Mouse (Mus musculus) hindbrain, embryonic 16.5 days (tissue): ENCODE data around the gene Proz. TPM values are rescaled to one million over a fixed set of nuclear protein-coding genes. Genes with fewer than 3 reads are reported as not detected.

Experiments
- ATAC-seq: fragments of 200-750 bp; cut with Nextera tagmentation; 2 replicates; pipeline ENCODE4 v1.8.0; 2017; ENCODE audit warnings: moderate TSS enrichment, moderate library complexity
- H3K27ac ChIP-seq: fragments of 300-500 bp; sonication (generic); 2 replicates; pipeline ENCODE4 v1.5.1; 2014; ENCODE audit warnings: low read depth, mild to moderate bottlenecking, control low read depth, low read length, moderate library complexity
- H3K27me3 ChIP-seq: fragments of 300-500 bp; sonication (generic); replicated peaks from 2 replicates; pipeline ENCODE4 v1.6.1; 2014; ENCODE audit warnings: low read length; ENCODE audit not compliant: control insufficient read depth, insufficient read depth
- H3K36me3 ChIP-seq: fragments of 300-500 bp; sonication (generic); 2 replicates; pipeline ENCODE4 v1.6.1; 2014; ENCODE audit warnings: mild to moderate bottlenecking, low read length, moderate library complexity, mixed read lengths; ENCODE audit not compliant: control insufficient read depth, insufficient read depth
- H3K4me1 ChIP-seq: fragments of 300-500 bp; sonication (generic); 2 replicates; pipeline ENCODE4 v1.6.1; 2014; ENCODE audit warnings: low read depth, low read length; ENCODE audit not compliant: control insufficient read depth, insufficient read depth
- H3K4me2 ChIP-seq: fragments of 300-500 bp; sonication (generic); 2 replicates; pipeline ENCODE4 v1.6.1; 2014; ENCODE audit warnings: mild to moderate bottlenecking, low read length, control low read depth, moderate library complexity
- H3K4me3 ChIP-seq: fragments of 300-500 bp; sonication (generic); 2 replicates; pipeline ENCODE4 v1.5.1; 2014; ENCODE audit warnings: mild to moderate bottlenecking, low read length, control low read depth, moderate library complexity
- H3K9ac ChIP-seq: fragments of 300-500 bp; sonication (generic); 2 replicates; pipeline ENCODE4 v1.6.1; 2014; ENCODE audit warnings: low read depth, mild to moderate bottlenecking, control low read depth, low read length, moderate library complexity
- H3K9me3 ChIP-seq: fragments of 300-500 bp; sonication (generic); 2 replicates; pipeline ENCODE4 v1.6.1; 2014; ENCODE audit warnings: mild to moderate bottlenecking, low read length, moderate library complexity; ENCODE audit not compliant: control insufficient read depth
- WGBS: fragments of 180-500 bp; shearing (Covaris S2); extraction: QIAGEN DNeasy Blood & Tissue Kit; methylation state at CpG from one replicate; pipeline ENCODE4 v1.1.7; 2014; 5-methylcytosine and 5-hydroxymethylcytosine counted together
- polyA plus RNA-seq: library from polyadenylated mRNA; unstranded; fragments of >200 nt; fragmentation: Nextera tagmentation; extraction: Ambion mirVana; gene quantifications from 2 replicates; pipeline ENCODE4 v1.2.1, GENCODE M21; 2015

Gene Proz
- polyA plus RNA-seq: 1.1 and 1.3 TPM in 2 replicates

DNA sequence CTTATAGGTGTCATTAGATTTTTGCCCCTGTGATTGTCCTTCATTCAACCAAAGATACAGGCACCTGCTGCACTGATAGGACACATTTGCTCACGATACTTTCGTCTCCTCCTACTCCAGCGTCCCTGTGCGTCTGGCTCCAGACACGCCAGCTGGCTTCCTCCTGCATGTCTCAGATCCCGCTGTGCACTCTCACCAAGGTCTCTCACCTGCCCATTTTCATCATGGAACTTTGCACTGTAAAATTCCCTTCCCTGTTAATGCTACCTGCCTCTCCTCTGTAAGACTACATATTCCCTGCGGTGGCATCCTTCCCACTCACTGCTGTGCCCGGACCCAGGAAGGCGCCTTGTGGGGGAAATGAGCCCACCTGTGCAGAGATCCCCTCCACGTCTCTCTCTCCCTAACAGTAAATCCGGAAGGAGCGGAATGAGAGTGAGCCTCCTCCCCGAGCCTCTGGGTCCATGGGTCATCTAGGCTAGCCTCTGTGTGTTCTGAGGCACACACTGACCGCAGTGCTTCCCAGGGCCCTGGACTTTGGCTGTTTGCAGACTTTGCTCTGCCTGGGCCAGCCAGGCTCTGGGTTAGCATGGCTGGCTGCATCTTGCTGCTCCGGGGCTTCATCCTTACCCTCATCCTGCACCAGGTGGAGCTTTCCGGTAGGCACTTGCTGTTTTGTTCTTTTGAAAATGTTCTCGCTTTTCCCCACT is at the start of gene Proz:
Gene Proz (plus strand): TSS at position 474 of the 710 bp plus-strand sequence.
- Histone ChIP-seq H3K27me3 (no peaks in the 10 kb centered on the region), H3K4me2 (no peak within 1 kb of the TSS), H3K9me3 (no peaks in the 10 kb centered on the region), H3K4me3 (no peak within 1 kb of the TSS), H3K9ac (no peak within 1 kb of the TSS), H3K27ac (no peak within 1 kb of the TSS), H3K36me3 (no peaks in the 10 kb centered on the region), H3K4me1 (no peaks in the 10 kb centered on the region)
- no peak for ATAC-seq
- 84% methylated on average over 17 of the region's 17 CpGs for WGBS

- no peaks in the 10 kb centered on the region for H3K27me3 ChIP-seq
- H3K9me3 ChIP-seq: no peaks in the 10 kb centered on the region
- no peak overlapping the region for H3K9ac ChIP-seq
- no peak overlapping the region for H3K4me2 ChIP-seq
- ATAC-seq: no peak
- WGBS: 70% methylated on average over 4 of the region's 4 CpGs
- peaks cover 45% of the 10 kb centered on the region for H3K36me3 ChIP-seq
- no peak overlapping the region for H3K27ac ChIP-seq
- no peak overlapping the region for H3K4me3 ChIP-seq
- H3K4me1 ChIP-seq: no peaks in the 10 kb centered on the region
These were observed 41.2 kb upstream of the Proz start for GRCm38 (mm10) chr8:13019560-13019959.

- 92% methylated on average over 8 of the region's 8 CpGs for WGBS
- Histone ChIP-seq H3K4me2 (no peak overlapping the region), H3K27me3 (no peaks in the 10 kb centered on the region), H3K9me3 (no peaks in the 10 kb centered on the region), H3K27ac (no peak overlapping the region), H3K36me3 (peaks cover 31% of the 10 kb centered on the region), H3K9ac (no peak overlapping the region), H3K4me1 (no peaks in the 10 kb centered on the region), H3K4me3 (no peak overlapping the region)
- no peak for ATAC-seq
These were observed 38.9 kb upstream of the Proz start for GRCm38 (mm10) chr8:13021830-13022229.

GRCm38 (mm10) chr8:13025487-13026224 is 35.1 kb upstream of the Proz start, which contains the start of gene F7:
Gene F7, plus strand, starts transcription at chr8:13026034.
- peak; percentile 38; the same call in 1 of the 2 replicates for ATAC-seq
- H3K27ac ChIP-seq: no peak within 1 kb of the TSS
- H3K4me3 ChIP-seq: no peak within 1 kb of the TSS
- no peaks in the 10 kb centered on the region for H3K9me3 ChIP-seq
- H3K9ac ChIP-seq: no peak within 1 kb of the TSS
- no peak within 1 kb of the TSS for H3K4me2 ChIP-seq
- no peaks in the 10 kb centered on the region for H3K4me1 ChIP-seq
- H3K36me3 ChIP-seq: peaks cover 4% of the 10 kb centered on the region; the same call in 1 of the 2 replicates
- 70% methylated on average over 10 of the region's 10 CpGs for WGBS
- no peaks in the 10 kb centered on the region for H3K27me3 ChIP-seq

GRCm38 (mm10) chr8:13027615-13028014 is 33.1 kb upstream of the Proz start:
- no peaks in the 10 kb centered on the region for H3K36me3 ChIP-seq
- no peak overlapping the region for H3K9ac ChIP-seq
- H3K27ac ChIP-seq: no peak overlapping the region
- no peaks in the 10 kb centered on the region for H3K4me1 ChIP-seq
- no peak overlapping the region for H3K4me3 ChIP-seq
- H3K9me3 ChIP-seq: no peaks in the 10 kb centered on the region
- H3K27me3 ChIP-seq: no peaks in the 10 kb centered on the region
- 87% methylated on average over 5 of the region's 5 CpGs for WGBS
- H3K4me2 ChIP-seq: no peak overlapping the region
- no peak for ATAC-seq

- no peaks in the 10 kb centered on the region for H3K27me3 ChIP-seq
- 70% methylated on average over 5 of the region's 5 CpGs for WGBS
These were observed 32.2 kb upstream of the Proz start for GRCm38 (mm10) chr8:13028482-13028881.

GRCm38 (mm10) chr8:13036346-13036812 is 24.3 kb upstream of the Proz start:
- Histone ChIP-seq H3K27me3 (no peaks in the 10 kb centered on the region), H3K4me3 (no peak overlapping the region), H3K27ac (no peak overlapping the region), H3K4me1 (no peaks in the 10 kb centered on the region), H3K36me3 (no peaks in the 10 kb centered on the region), H3K9me3 (no peaks in the 10 kb centered on the region), H3K9ac (no peak overlapping the region), H3K4me2 (no peak overlapping the region)
- 85% methylated on average over 10 of the region's 10 CpGs for WGBS
- no peak for ATAC-seq

More at GRCm38 (mm10) chr8:13028482-13028881, 32.2 kb upstream of the Proz start:
- Histone ChIP-seq H3K4me1 (no peaks in the 10 kb centered on the region), H3K9ac (no peak overlapping the region), H3K36me3 (no peaks in the 10 kb centered on the region), H3K9me3 (no peaks in the 10 kb centered on the region), H3K4me3 (no peak overlapping the region), H3K27ac (no peak overlapping the region), H3K4me2 (no peak overlapping the region)
- no peak for ATAC-seq

DNA sequence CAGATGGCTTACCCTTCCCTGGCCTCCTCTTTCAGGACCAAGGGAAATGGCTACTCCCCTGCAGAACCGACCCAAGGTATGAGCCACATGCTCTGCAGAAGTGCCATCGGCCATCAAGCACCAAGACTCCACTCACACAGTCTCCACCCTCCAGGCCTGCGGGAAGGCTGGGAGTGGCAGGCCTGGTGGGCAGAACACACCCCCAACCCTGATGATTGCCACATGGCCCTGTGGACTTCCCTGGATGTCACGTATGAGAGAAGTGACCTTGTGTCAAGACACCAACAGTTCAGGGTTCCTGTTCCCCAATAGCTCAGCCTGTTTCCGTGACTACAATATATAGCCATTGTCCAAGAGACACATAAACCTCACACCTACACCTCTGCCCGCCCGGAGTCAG is 23.7 kb upstream of the Proz start, which contains the start of gene F10:
Gene F10 (plus strand): TSS at position 294 of the 400 bp plus-strand sequence.
- ATAC-seq: no peak
- no peaks in the 10 kb centered on the region for H3K36me3 ChIP-seq
- H3K4me3 ChIP-seq: no peak within 1 kb of the TSS
- no peak within 1 kb of the TSS for H3K27ac ChIP-seq
- no peaks in the 10 kb centered on the region for H3K27me3 ChIP-seq
- no peaks in the 10 kb centered on the region for H3K4me1 ChIP-seq
- 76% methylated on average over 7 of the region's 7 CpGs for WGBS
- no peaks in the 10 kb centered on the region for H3K9me3 ChIP-seq
- H3K9ac ChIP-seq: no peak within 1 kb of the TSS
- no peak within 1 kb of the TSS for H3K4me2 ChIP-seq

GRCm38 (mm10) chr8:13037569-13037968 is 23.1 kb upstream of the Proz start:
- 30% methylated on average over 5 of the region's 5 CpGs for WGBS
- Histone ChIP-seq H3K9ac (no peak overlapping the region), H3K27me3 (no peaks in the 10 kb centered on the region), H3K36me3 (no peaks in the 10 kb centered on the region), H3K27ac (no peak overlapping the region), H3K4me2 (no peak overlapping the region), H3K9me3 (no peaks in the 10 kb centered on the region), H3K4me1 (no peaks in the 10 kb centered on the region), H3K4me3 (no peak overlapping the region)
- no peak for ATAC-seq
